In the genomic region with DNA sequence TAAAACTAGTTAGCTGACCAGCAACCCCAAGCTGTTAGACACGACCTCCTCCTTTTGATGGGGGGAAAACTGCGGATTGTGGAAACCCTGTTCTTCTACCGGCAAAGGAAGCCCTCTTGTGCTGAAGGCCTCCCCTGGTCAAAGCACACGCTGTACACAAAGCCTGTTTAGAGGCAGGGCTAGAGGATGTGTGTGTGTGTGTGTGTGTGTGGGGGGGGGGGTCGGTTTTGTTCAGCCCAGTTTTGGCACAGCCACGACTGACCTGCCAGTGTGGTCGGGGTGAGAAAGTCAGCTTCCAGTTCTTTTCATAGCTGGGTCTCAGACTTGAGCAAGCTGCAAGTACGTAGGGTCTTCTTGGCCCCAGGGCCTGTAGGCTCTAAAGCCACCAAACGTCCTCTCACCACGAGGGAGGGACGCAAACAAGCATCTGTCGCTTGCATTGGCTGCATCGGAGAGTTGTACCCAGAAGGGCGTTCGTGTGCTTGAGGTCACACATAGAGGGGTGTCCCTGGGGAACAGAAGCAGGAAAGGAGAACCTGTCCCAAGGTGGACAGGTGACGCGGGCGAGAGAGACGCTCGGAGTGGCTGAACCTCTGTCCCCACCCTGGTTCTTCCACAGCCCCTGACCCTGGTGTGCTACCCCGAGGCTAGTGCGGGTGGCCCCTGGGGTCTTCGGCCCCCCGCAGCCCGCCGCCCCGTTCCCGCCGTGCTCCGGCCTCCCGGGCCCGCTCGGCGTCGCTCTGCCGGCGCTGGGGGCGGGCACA, we compare ENCODE assay signal across 8 mouse cellular contexts. TPM values are rescaled to one million over a fixed set of nuclear protein-coding genes. Genes with fewer than 3 reads are reported as not detected.
DNase-seq lines count a peak whose midpoint lies in the region; ATAC-seq and TF ChIP-seq lines count a peak whose summit lies in the region.

No protein-coding gene starts in this region.

- peaks cover 15% of the 10 kb centered on the region for H3K4me1 ChIP-seq in embryonic facial prominence, embryonic 13.5 days
- H3K4me1 ChIP-seq in heart, embryonic 14.5 days (ENCODE audit: control insufficient read depth in 2 of 2, insufficient read depth in 2 of 2, low read length in 2 of 2) = peaks cover 4 to 6% of the 10 kb centered on the region in 2 experiments; a peak in 1 of 4 replicates
- H3K4me1 ChIP-seq in lung, embryonic 14.5 days (ENCODE audit: insufficient read depth) = 0 out of 2 replicates have a peak, but pooled peaks cover 5% of the 10 kb centered on the region
- H3K4me1 ChIP-seq in neural tube, embryonic 15.5 days = peaks cover 28% of the 10 kb centered on the region

- no peak for TF ChIP-seq CTCF in lung, embryonic 14.5 days (IDR thresholded peaks at IDR 0.05; ENCODE audit: low read depth)

- peak overlapping the region; percentile 93 for H3K9ac ChIP-seq in embryonic facial prominence, embryonic 13.5 days
- H3K9ac ChIP-seq in heart, embryonic 14.5 days (ENCODE audit: low read length) = peak overlapping the region; percentile 89
- peak overlapping the region; percentile 97 for H3K9ac ChIP-seq in lung, embryonic 14.5 days
- peak overlapping the region; percentile 90 for H3K9ac ChIP-seq in neural tube, embryonic 15.5 days (replicated peaks)

- H3K9me3 ChIP-seq in embryonic facial prominence, embryonic 13.5 days = no peaks in the 10 kb centered on the region
- H3K9me3 ChIP-seq in heart, embryonic 14.5 days (ENCODE audit: control insufficient read depth, low read length) = no peaks in the 10 kb centered on the region
- H3K9me3 ChIP-seq in lung, embryonic 14.5 days (ENCODE audit: low read depth, low read length) = no peaks in the 10 kb centered on the region
- no peaks in the 10 kb centered on the region for H3K9me3 ChIP-seq in neural tube, embryonic 15.5 days (replicated peaks)

- peak overlapping the region; percentile 83 for H3K4me3 ChIP-seq in embryonic facial prominence, embryonic 13.5 days
- H3K4me3 ChIP-seq in heart, embryonic 14.5 days (ENCODE audit: control insufficient read depth in 1 of 2, insufficient read depth in 1 of 2, low read depth in 1 of 2, low read length in 2 of 2) = peak overlapping the region; percentile 83 to 87
- peak overlapping the region; percentile 87 for H3K4me3 ChIP-seq in lung, embryonic 14.5 days (ENCODE audit: low read depth, low read length)
- H3K4me3 ChIP-seq in neural tube, embryonic 15.5 days (replicated peaks) = peak overlapping the region; percentile 82

- peaks cover 15% of the 10 kb centered on the region for H3K36me3 ChIP-seq in embryonic facial prominence, embryonic 13.5 days
- peaks cover 11% of the 10 kb centered on the region for H3K36me3 ChIP-seq in heart, embryonic 14.5 days (ENCODE audit: control insufficient read depth, insufficient read depth, low read length)
- peaks cover 11% of the 10 kb centered on the region for H3K36me3 ChIP-seq in lung, embryonic 14.5 days (ENCODE audit: insufficient read depth)
- H3K36me3 ChIP-seq in neural tube, embryonic 15.5 days = peaks cover 8% of the 10 kb centered on the region; the same call in 1 of the 2 replicates

- no peaks in the 10 kb centered on the region for H3K27me3 ChIP-seq in embryonic facial prominence, embryonic 13.5 days
- no peaks in the 10 kb centered on the region for H3K27me3 ChIP-seq in heart, embryonic 14.5 days (ENCODE audit: control insufficient read depth, insufficient read depth, low read length)
- H3K27me3 ChIP-seq in lung, embryonic 14.5 days (ENCODE audit: insufficient read depth, low read length) = no peaks in the 10 kb centered on the region
- H3K27me3 ChIP-seq in neural tube, embryonic 15.5 days (replicated peaks) = no peaks in the 10 kb centered on the region

- peak overlapping the region; percentile 87 for H3K4me2 ChIP-seq in embryonic facial prominence, embryonic 13.5 days
- peak overlapping the region; percentile 81 for H3K4me2 ChIP-seq in heart, embryonic 14.5 days (ENCODE audit: low read length)
- H3K4me2 ChIP-seq in lung, embryonic 14.5 days = peak overlapping the region; percentile 91
- peak overlapping the region; percentile 88 for H3K4me2 ChIP-seq in neural tube, embryonic 15.5 days

- ATAC-seq in embryonic facial prominence, embryonic 13.5 days (ENCODE audit: insufficient number of reproducible peaks, insufficient read depth, low FRiP score, low TSS enrichment, low read depth) = peak; percentile 40; the same call in 1 of the 2 replicates
- peak; percentile 60 for ATAC-seq in heart, embryonic 14.5 days (ENCODE audit: insufficient number of reproducible peaks, insufficient read depth, low FRiP score, low read depth)
- peak; percentile 76 for ATAC-seq in lung, embryonic 14.5 days (ENCODE audit: insufficient read depth)
- ATAC-seq in neural tube, embryonic 15.5 days (ENCODE audit: low FRiP score) = peak; percentile 79

- peak overlapping the region; percentile 94 for H3K27ac ChIP-seq in embryonic facial prominence, embryonic 13.5 days
- peak overlapping the region; percentile 74 to 95 for H3K27ac ChIP-seq in heart, embryonic 14.5 days (replicated peaks in 1 of 2; ENCODE audit: control insufficient read depth in 1 of 2, insufficient read depth in 1 of 2, low read depth in 2 of 2, low read length in 2 of 2)
- H3K27ac ChIP-seq in lung, embryonic 14.5 days (ENCODE audit: low read depth) = peak overlapping the region; percentile 98
- H3K27ac ChIP-seq in neural tube, embryonic 15.5 days (replicated peaks) = peak overlapping the region; percentile 91

- DNase-seq in embryo, embryonic 10 days (ENCODE audit: low spot score) = peak; percentile 76
- no peak for DNase-seq in embryo, embryonic 9.5 days (ENCODE audit: extremely low spot score)
- DNase-seq in adrenal gland, postnatal 25 days = peak; percentile 44
- peak; percentile 62 for DNase-seq in kidney, postnatal 10 days
- DNase-seq in lung, embryonic 14.5 days = peak; percentile 75

- WGBS in embryonic facial prominence, embryonic 13.5 days = 2% methylated on average over 33 of the region's 38 CpGs
- 3% methylated on average over 32 of the region's 38 CpGs for WGBS in heart, embryonic 14.5 days
- 1% methylated on average over 38 of the region's 38 CpGs for WGBS in lung, embryonic 14.5 days
- 1% methylated on average over 24 of the region's 38 CpGs for WGBS in neural tube, embryonic 15.5 days

RNA-seq across cellular contexts. Expression of a gene that starts 0.4 kb away (rescaled TPM):
- 63.0 and 88.2 TPM in 2 replicates for total RNA-seq in adrenal gland, postnatal 25 days (2021)
- polyA plus RNA-seq in embryonic facial prominence, embryonic 13.5 days (2015; fragmentation: Nextera tagmentation; extraction: Ambion mirVana) = 43.8 and 50.8 TPM in 2 replicates
- polyA plus RNA-seq in heart, embryonic 14.5 days (2014; fragmentation: Nextera tagmentation; extraction: Ambion mirVana) = 34.0 and 37.0 TPM in 2 replicates
- 39.9 and 41.0 TPM in 2 replicates for polyA plus RNA-seq in lung, embryonic 14.5 days (2014; fragmentation: Nextera tagmentation; extraction: Ambion mirVana)
- 34.8 and 43.2 TPM in 2 replicates for polyA plus RNA-seq in neural tube, embryonic 15.5 days (2015; fragmentation: Nextera tagmentation; extraction: Ambion mirVana)
